Mouse (Mus musculus): Measurements from ENCODE around the gene Gm30083. TPM values are rescaled to one million over a fixed set of nuclear protein-coding genes. Genes with fewer than 3 reads are reported as not detected.

Gm30083 gene
- polyA plus RNA-seq, 1 experiment from 2014 or later: not detected

DNA sequence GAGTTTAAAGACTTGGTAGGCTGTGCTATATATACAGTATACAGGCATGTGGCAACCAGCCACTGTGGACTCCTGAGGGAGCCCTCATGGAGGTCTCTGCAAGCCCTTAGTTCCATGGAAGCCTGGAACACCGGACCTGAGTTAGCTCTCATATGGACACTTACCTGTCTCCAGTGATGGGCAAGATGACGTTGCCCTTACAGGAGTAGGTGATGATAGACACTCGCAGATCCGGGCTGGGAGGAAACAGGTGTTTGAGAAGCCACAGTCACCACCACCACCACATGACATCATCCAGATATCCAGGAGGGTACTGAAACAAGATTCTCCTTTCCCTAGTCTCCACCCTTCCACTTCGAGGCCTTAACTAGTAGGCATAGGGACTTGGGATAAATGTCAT, 12.6 kb downstream of the Gm30083 start:
- Histone ChIP-seq H3K4me2 (ENCODE audit: low read depth, low read length) (no peak overlapping the region), H3K27me3 (ENCODE audit: control insufficient read depth, insufficient read depth, low read length) (no peaks in the 10 kb centered on the region), H3K4me3 (ENCODE audit: low read depth, low read length) (no peak overlapping the region), H3K36me3 (ENCODE audit: control insufficient read depth, insufficient read depth, low read length) (no peaks in the 10 kb centered on the region), H3K27ac (ENCODE audit: low read depth, low read length) (no peak overlapping the region), H3K9me3 (ENCODE audit: control insufficient read depth, low read length) (no peaks in the 10 kb centered on the region), H3K4me1 (ENCODE audit: control insufficient read depth, insufficient read depth, low read length) (no peaks in the 10 kb centered on the region), H3K9ac (replicated peaks; ENCODE audit: low read depth, low read length) (no peak overlapping the region)
- ATAC-seq (ENCODE audit: low read depth): no peak
- 95% methylated on average over 5 of the region's 5 CpGs for WGBS

- Histone ChIP-seq H3K4me1 (ENCODE audit: control insufficient read depth, insufficient read depth, low read length) (no peaks in the 10 kb centered on the region), H3K9me3 (ENCODE audit: control insufficient read depth, low read length) (no peaks in the 10 kb centered on the region), H3K27ac (ENCODE audit: low read depth, low read length) (no peak overlapping the region), H3K4me3 (ENCODE audit: low read depth, low read length) (no peak overlapping the region), H3K9ac (replicated peaks; ENCODE audit: low read depth, low read length) (no peak overlapping the region), H3K36me3 (ENCODE audit: control insufficient read depth, insufficient read depth, low read length) (no peaks in the 10 kb centered on the region), H3K4me2 (ENCODE audit: low read depth, low read length) (no peak overlapping the region), H3K27me3 (ENCODE audit: control insufficient read depth, insufficient read depth, low read length) (no peaks in the 10 kb centered on the region)
- ATAC-seq (ENCODE audit: low read depth): no peak
These were observed 13.5 kb downstream of the Gm30083 start for GRCm38 (mm10) chr14:34001445-34001844.

- Histone ChIP-seq H3K4me3 (ENCODE audit: low read depth, low read length) (no peak overlapping the region), H3K4me1 (ENCODE audit: control insufficient read depth, insufficient read depth, low read length) (no peaks in the 10 kb centered on the region), H3K27me3 (ENCODE audit: control insufficient read depth, insufficient read depth, low read length) (no peaks in the 10 kb centered on the region), H3K27ac (ENCODE audit: low read depth, low read length) (no peak overlapping the region), H3K9me3 (ENCODE audit: control insufficient read depth, low read length) (no peaks in the 10 kb centered on the region), H3K36me3 (ENCODE audit: control insufficient read depth, insufficient read depth, low read length) (no peaks in the 10 kb centered on the region), H3K9ac (replicated peaks; ENCODE audit: low read depth, low read length) (no peak overlapping the region), H3K4me2 (ENCODE audit: low read depth, low read length) (no peak overlapping the region)
- no peak for ATAC-seq (ENCODE audit: low read depth)
These were observed 14.9 kb downstream of the Gm30083 start for GRCm38 (mm10) chr14:34000076-34000475.

DNA sequence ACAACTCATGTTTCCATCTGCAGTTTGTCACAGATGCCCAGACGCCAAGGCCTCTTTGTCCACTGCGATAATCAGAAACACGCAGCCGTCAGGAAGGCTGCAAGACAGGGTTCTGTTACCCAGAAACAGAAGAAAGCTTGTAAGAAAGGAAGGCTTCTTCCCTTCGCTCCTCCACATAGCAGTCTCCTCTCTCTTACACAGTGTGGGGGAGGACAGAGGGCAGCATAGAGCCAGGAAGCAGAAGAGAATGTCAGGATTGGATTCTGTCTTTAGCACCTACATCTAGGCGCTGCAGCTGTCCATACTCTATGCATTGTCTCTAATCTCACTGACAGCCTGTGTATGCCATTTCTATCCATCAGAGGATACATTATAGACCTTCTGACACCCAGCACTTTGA, 17.6 kb downstream of the Gm30083 start:
- Histone ChIP-seq H3K4me3 (ENCODE audit: low read depth, low read length) (no peak overlapping the region), H3K9me3 (ENCODE audit: control insufficient read depth, low read length) (no peaks in the 10 kb centered on the region), H3K27me3 (ENCODE audit: control insufficient read depth, insufficient read depth, low read length) (no peaks in the 10 kb centered on the region), H3K4me1 (ENCODE audit: control insufficient read depth, insufficient read depth, low read length) (no peaks in the 10 kb centered on the region), H3K4me2 (ENCODE audit: low read depth, low read length) (no peak overlapping the region), H3K36me3 (ENCODE audit: control insufficient read depth, insufficient read depth, low read length) (no peaks in the 10 kb centered on the region), H3K27ac (ENCODE audit: low read depth, low read length) (no peak overlapping the region), H3K9ac (replicated peaks; ENCODE audit: low read depth, low read length) (no peak overlapping the region)
- 74% methylated on average over 6 of the region's 6 CpGs for WGBS
- ATAC-seq (ENCODE audit: low read depth): no peak

DNA sequence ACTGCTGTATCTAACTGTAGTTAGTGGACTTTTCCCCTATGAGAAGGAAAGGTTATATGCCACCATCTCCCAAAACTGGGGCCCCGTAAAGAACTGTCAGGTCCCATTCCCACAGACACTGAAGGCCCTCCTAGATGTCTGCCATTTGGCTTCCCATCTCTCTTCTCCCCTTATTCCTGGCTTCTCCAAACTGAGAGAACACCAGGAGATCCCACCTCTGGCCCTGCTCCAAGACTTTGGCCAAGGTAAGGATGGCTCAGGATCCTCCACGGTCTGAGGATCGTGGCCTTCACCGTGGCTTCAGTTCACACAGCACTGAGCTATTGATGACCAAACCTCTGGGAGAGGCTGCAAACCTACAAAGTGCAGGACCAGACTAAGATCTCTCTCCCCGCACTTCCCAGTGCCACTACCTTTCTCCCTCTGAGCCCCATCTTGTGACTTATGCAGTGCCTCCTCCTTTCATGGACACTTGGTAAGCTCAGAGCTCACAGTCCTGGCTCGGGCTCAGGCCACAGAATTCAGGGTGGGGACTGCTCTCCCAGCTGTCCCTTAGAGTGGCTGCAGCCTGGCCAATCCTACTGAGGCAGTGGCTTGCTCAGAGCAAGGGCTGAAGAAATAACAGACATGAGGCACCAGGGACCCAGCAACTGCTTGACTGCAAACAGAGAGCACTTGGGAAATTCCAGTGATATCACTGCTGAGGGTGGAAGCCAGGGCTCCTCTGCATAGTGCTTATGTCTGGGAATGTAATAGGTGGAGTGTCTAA, 21.3 kb downstream of the Gm30083 start:
- no peak overlapping the region for H3K27ac ChIP-seq (ENCODE audit: low read depth, low read length)
- WGBS: 92% methylated on average over 6 of the region's 6 CpGs
- ATAC-seq (ENCODE audit: low read depth): no peak

GRCm38 (mm10) chr14:33993051-33993450, 21.9 kb downstream of the Gm30083 start:
- no peaks in the 10 kb centered on the region for H3K9me3 ChIP-seq (ENCODE audit: control insufficient read depth, low read length)
- no peak overlapping the region for H3K27ac ChIP-seq (ENCODE audit: low read depth, low read length)
- no peaks in the 10 kb centered on the region for H3K36me3 ChIP-seq (ENCODE audit: control insufficient read depth, insufficient read depth, low read length)
- no peak overlapping the region for H3K9ac ChIP-seq (replicated peaks; ENCODE audit: low read depth, low read length)
- H3K27me3 ChIP-seq (ENCODE audit: control insufficient read depth, insufficient read depth, low read length): no peaks in the 10 kb centered on the region
- no peak overlapping the region for H3K4me3 ChIP-seq (ENCODE audit: low read depth, low read length)
- ATAC-seq (ENCODE audit: low read depth): no peak
- WGBS: 92% methylated on average over 9 of the region's 9 CpGs
- H3K4me2 ChIP-seq (ENCODE audit: low read depth, low read length): no peak overlapping the region
- no peaks in the 10 kb centered on the region for H3K4me1 ChIP-seq (ENCODE audit: control insufficient read depth, insufficient read depth, low read length)

More for the DNA sequence above, 21.3 kb downstream of the Gm30083 start:
- Histone ChIP-seq H3K9me3 (ENCODE audit: control insufficient read depth, low read length) (no peaks in the 10 kb centered on the region), H3K27me3 (ENCODE audit: control insufficient read depth, insufficient read depth, low read length) (no peaks in the 10 kb centered on the region), H3K4me2 (ENCODE audit: low read depth, low read length) (no peak overlapping the region), H3K9ac (replicated peaks; ENCODE audit: low read depth, low read length) (no peak overlapping the region), H3K4me3 (ENCODE audit: low read depth, low read length) (no peak overlapping the region), H3K36me3 (ENCODE audit: control insufficient read depth, insufficient read depth, low read length) (no peaks in the 10 kb centered on the region), H3K4me1 (ENCODE audit: control insufficient read depth, insufficient read depth, low read length) (no peaks in the 10 kb centered on the region)

DNA sequence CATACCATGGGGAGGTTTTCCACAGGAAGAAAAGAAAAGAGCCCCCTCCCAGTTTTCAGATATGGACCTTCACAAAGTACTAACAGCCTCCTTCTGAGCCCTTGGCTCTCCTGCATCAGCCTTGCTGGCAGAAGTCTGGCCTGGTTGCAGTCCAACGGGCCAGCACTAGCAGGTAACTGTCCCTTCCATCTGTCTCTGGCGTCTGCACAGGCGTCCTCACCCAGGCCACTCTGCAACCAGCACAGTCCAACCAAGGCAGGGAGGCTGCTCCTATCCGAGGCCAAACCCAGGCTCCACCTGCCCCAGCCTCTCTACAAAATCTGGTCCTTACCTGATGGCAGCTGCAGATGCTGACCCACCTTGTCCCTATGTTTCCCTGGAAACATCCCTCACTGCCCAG, 23.0 kb downstream of the Gm30083 start:
- no peaks in the 10 kb centered on the region for H3K4me1 ChIP-seq (ENCODE audit: control insufficient read depth, insufficient read depth, low read length)
- H3K9ac ChIP-seq (replicated peaks; ENCODE audit: low read depth, low read length): no peak overlapping the region
- ATAC-seq (ENCODE audit: low read depth): no peak
- no peak overlapping the region for H3K27ac ChIP-seq (ENCODE audit: low read depth, low read length)
- H3K36me3 ChIP-seq (ENCODE audit: control insufficient read depth, insufficient read depth, low read length): no peaks in the 10 kb centered on the region
- no peaks in the 10 kb centered on the region for H3K9me3 ChIP-seq (ENCODE audit: control insufficient read depth, low read length)
- no peak overlapping the region for H3K4me2 ChIP-seq (ENCODE audit: low read depth, low read length)
- no peak overlapping the region for H3K4me3 ChIP-seq (ENCODE audit: low read depth, low read length)
- 76% methylated on average over 4 of the region's 4 CpGs for WGBS
- H3K27me3 ChIP-seq (ENCODE audit: control insufficient read depth, insufficient read depth, low read length): no peaks in the 10 kb centered on the region

- 57% methylated on average over 3 of the region's 3 CpGs for WGBS
- H3K27ac ChIP-seq (ENCODE audit: low read depth, low read length): no peak overlapping the region
- no peak overlapping the region for H3K4me3 ChIP-seq (ENCODE audit: low read depth, low read length)
- no peak overlapping the region for H3K4me2 ChIP-seq (ENCODE audit: low read depth, low read length)
- H3K9me3 ChIP-seq (ENCODE audit: control insufficient read depth, low read length): no peaks in the 10 kb centered on the region
- H3K9ac ChIP-seq (replicated peaks; ENCODE audit: low read depth, low read length): no peak overlapping the region
- H3K27me3 ChIP-seq (ENCODE audit: control insufficient read depth, insufficient read depth, low read length): no peaks in the 10 kb centered on the region
- no peaks in the 10 kb centered on the region for H3K4me1 ChIP-seq (ENCODE audit: control insufficient read depth, insufficient read depth, low read length)
- no peak for ATAC-seq (ENCODE audit: low read depth)
- H3K36me3 ChIP-seq (ENCODE audit: control insufficient read depth, insufficient read depth, low read length): no peaks in the 10 kb centered on the region
These were observed 25.8 kb downstream of the Gm30083 start for GRCm38 (mm10) chr14:33989201-33989600.

DNA sequence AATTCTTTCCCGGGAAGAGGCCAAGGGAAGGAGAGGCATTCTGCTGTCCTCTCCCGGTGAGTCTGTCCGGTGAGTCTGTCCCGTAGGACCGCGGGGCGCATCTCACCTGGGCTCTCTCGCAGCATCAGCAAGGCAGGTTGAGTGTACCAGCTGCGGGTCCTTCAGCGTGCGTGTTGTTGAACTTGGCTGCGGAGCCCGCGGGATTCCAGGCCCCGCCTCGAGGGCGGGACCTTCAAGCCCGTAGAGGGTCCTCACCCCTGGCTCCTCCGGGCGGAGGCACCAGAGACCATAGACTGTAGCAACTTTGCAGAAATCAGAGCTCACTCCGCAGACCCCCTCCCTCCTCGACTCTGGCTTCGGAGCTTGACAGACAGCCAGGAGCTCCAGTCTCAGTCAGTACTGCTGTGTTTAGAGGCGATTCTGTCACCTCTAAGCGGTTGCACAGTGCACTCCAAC, 36.4 kb downstream of the Gm30083 start, which contains the start of gene Zfp488:
Zfp488 (minus strand) TSS at position 161 of the 456 bp plus-strand sequence.
- Histone ChIP-seq H3K27me3 (ENCODE audit: control insufficient read depth, insufficient read depth, low read length) (0 out of 2 replicates have a peak, but pooled peaks cover 3% of the 10 kb centered on the region), H3K4me3 (ENCODE audit: low read depth, low read length) (peak within 1 kb of the TSS; percentile 30), H3K9ac (replicated peaks; ENCODE audit: low read depth, low read length) (peak within 1 kb of the TSS; percentile 39; the same call in 1 of the 2 replicates), H3K36me3 (ENCODE audit: control insufficient read depth, insufficient read depth, low read length) (no peaks in the 10 kb centered on the region), H3K9me3 (ENCODE audit: control insufficient read depth, low read length) (no peaks in the 10 kb centered on the region), H3K27ac (ENCODE audit: low read depth, low read length) (no peak within 1 kb of the TSS), H3K4me2 (ENCODE audit: low read depth, low read length) (peak within 1 kb of the TSS; percentile 61), H3K4me1 (ENCODE audit: control insufficient read depth, insufficient read depth, low read length) (no peaks in the 10 kb centered on the region)
- whole genome bisulfite sequencing: 1% methylated on average over 25 of the region's 25 CpGs
- ATAC-seq (ENCODE audit: low read depth): peak; percentile 71
